Mouse (Mus musculus) embryonic facial prominence, embryonic 14.5 days (tissue): Measurements from ENCODE around the gene Radil. TPM values are rescaled to one million over a fixed set of nuclear protein-coding genes. Genes with fewer than 3 reads are reported as not detected.

Experiments
- ATAC-seq: fragments of 200-750 bp; cut with Nextera tagmentation; 2 replicates; pipeline ENCODE4 v1.8.0; 2017; ENCODE audit warnings: low read depth, moderate number of reproducible peaks, moderate TSS enrichment
- DNase-seq: peaks from one replicate; pipeline ENCODE4 v3.0.0-alpha.2; 2015; ENCODE audit warnings: low spot score
- H3K27ac ChIP-seq: fragments of 300-500 bp; sonication (generic); replicated peaks from 2 replicates; pipeline ENCODE4 v1.5.1; 2014; ENCODE audit warnings: low read depth, mild to moderate bottlenecking, low read length, moderate library complexity
- H3K27me3 ChIP-seq: fragments of 300-500 bp; sonication (generic); replicated peaks from 2 replicates; pipeline ENCODE4 v1.6.1; 2014; ENCODE audit warnings: low read length; ENCODE audit not compliant: control insufficient read depth, insufficient read depth
- H3K36me3 ChIP-seq: fragments of 300-500 bp; sonication (generic); 2 replicates; pipeline ENCODE4 v1.6.1; 2014; ENCODE audit warnings: low read length, mixed read lengths; ENCODE audit not compliant: control insufficient read depth, insufficient read depth
- H3K4me1 ChIP-seq: fragments of 300-500 bp; sonication (generic); 2 replicates; pipeline ENCODE4 v1.6.1; 2014; ENCODE audit warnings: antibody characterized with exemption, low read length; ENCODE audit not compliant: control insufficient read depth, insufficient read depth
- H3K4me2 ChIP-seq: fragments of 300-500 bp; sonication (generic); 2 replicates; pipeline ENCODE4 v1.6.1; 2014; ENCODE audit warnings: low read depth, mild to moderate bottlenecking, low read length, moderate library complexity, mixed read lengths
- H3K4me3 ChIP-seq: fragments of 300-500 bp; sonication (generic); 2 replicates; pipeline ENCODE4 v1.5.1; 2014; ENCODE audit warnings: low read depth, mild to moderate bottlenecking, low read length
- H3K9ac ChIP-seq: fragments of 300-500 bp; sonication (generic); 2 replicates; pipeline ENCODE4 v1.6.1; 2014; ENCODE audit warnings: low read depth, mild to moderate bottlenecking, low read length, moderate library complexity, mixed read lengths
- H3K9me3 ChIP-seq: fragments of 300-500 bp; sonication (generic); 2 replicates; pipeline ENCODE4 v1.6.1; 2016; ENCODE audit warnings: low read length; ENCODE audit not compliant: control insufficient read depth
- WGBS: fragments of 180-500 bp; shearing (Covaris S2); extraction: QIAGEN DNeasy Blood & Tissue Kit; methylation state at CpG from one replicate; pipeline ENCODE4 v1.1.7; 2014; 5-methylcytosine and 5-hydroxymethylcytosine counted together
- polyA plus RNA-seq: library from polyadenylated mRNA; unstranded; fragments of >200 nt; fragmentation: Nextera tagmentation; extraction: Ambion mirVana; gene quantifications from 2 replicates; pipeline ENCODE4 v1.2.1, GENCODE M21; 2014

The Radil gene
- polyA plus RNA-seq, 1 experiment from 2014 or later = 5.4 TPM

- Histone ChIP-seq H3K9me3 (no peaks in the 10 kb centered on the region), H3K27me3 (no peaks in the 10 kb centered on the region), H3K9ac (no peak overlapping the region), H3K4me1 (no peaks in the 10 kb centered on the region), H3K4me2 (no peak overlapping the region), H3K4me3 (no peak overlapping the region), H3K36me3 (no peaks in the 10 kb centered on the region), H3K27ac (no peak overlapping the region)
- ATAC-seq (no peak), DNase-seq (no peak)
- 84% methylated on average over 11 of the region's 11 CpGs for WGBS
These were observed 29.6 kb downstream of the Radil start for GRCm38 (mm10) chr5:142521195-142521866.

- Histone ChIP-seq H3K27ac (no peak overlapping the region), H3K27me3 (no peaks in the 10 kb centered on the region), H3K9ac (no peak overlapping the region), H3K4me3 (no peak overlapping the region), H3K36me3 (no peaks in the 10 kb centered on the region), H3K4me1 (no peaks in the 10 kb centered on the region), H3K4me2 (no peak overlapping the region), H3K9me3 (no peaks in the 10 kb centered on the region)
- DNase-seq (no peak), ATAC-seq (no peak)
- 75% methylated on average over 4 of the region's 4 CpGs for WGBS
These were observed 30.5 kb downstream of the Radil start for GRCm38 (mm10) chr5:142520360-142520759.

- 48% methylated on average over 6 of the region's 6 CpGs for WGBS
- Histone ChIP-seq H3K36me3 (no peaks in the 10 kb centered on the region), H3K4me3 (no peak overlapping the region), H3K27ac (no peak overlapping the region), H3K27me3 (no peaks in the 10 kb centered on the region), H3K4me1 (no peaks in the 10 kb centered on the region), H3K9me3 (no peaks in the 10 kb centered on the region), H3K4me2 (no peak overlapping the region), H3K9ac (no peak overlapping the region)
- no peak for ATAC-seq
- peak; percentile 35 for DNase-seq
These were observed 31.9 kb downstream of the Radil start for GRCm38 (mm10) chr5:142518973-142519372.

- 76% methylated on average over 4 of the region's 4 CpGs for WGBS
- ATAC-seq (no peak), DNase-seq (no peak)
These were observed 38.8 kb downstream of the Radil start for GRCm38 (mm10) chr5:142512112-142512511.

GRCm38 (mm10) chr5:142510061-142510414 is 40.9 kb downstream of the Radil start:
- no peak overlapping the region for H3K9ac ChIP-seq
- no peak overlapping the region for H3K27ac ChIP-seq
- H3K4me1 ChIP-seq = no peaks in the 10 kb centered on the region; the same call in 1 of the 2 replicates
- H3K27me3 ChIP-seq = no peaks in the 10 kb centered on the region
- H3K9me3 ChIP-seq = no peaks in the 10 kb centered on the region
- no peaks in the 10 kb centered on the region for H3K36me3 ChIP-seq
- no peak for ATAC-seq
- WGBS = 48% methylated on average over 7 of the region's 7 CpGs
- no peak for DNase-seq
- no peak overlapping the region for H3K4me2 ChIP-seq
- no peak overlapping the region for H3K4me3 ChIP-seq

More at GRCm38 (mm10) chr5:142512112-142512511, 38.8 kb downstream of the Radil start:
- H3K4me2 ChIP-seq = no peak overlapping the region
- no peaks in the 10 kb centered on the region for H3K27me3 ChIP-seq
- H3K36me3 ChIP-seq = no peaks in the 10 kb centered on the region
- H3K9me3 ChIP-seq = no peaks in the 10 kb centered on the region
- no peak overlapping the region for H3K9ac ChIP-seq
- no peak overlapping the region for H3K4me3 ChIP-seq
- H3K4me1 ChIP-seq = no peaks in the 10 kb centered on the region; the same call in 1 of the 2 replicates
- no peak overlapping the region for H3K27ac ChIP-seq

GRCm38 (mm10) chr5:142509141-142510060 is 41.5 kb downstream of the Radil start:
- no peaks in the 10 kb centered on the region for H3K36me3 ChIP-seq
- no peaks in the 10 kb centered on the region for H3K9me3 ChIP-seq
- no peaks in the 10 kb centered on the region; the same call in 1 of the 2 replicates for H3K4me1 ChIP-seq
- H3K4me3 ChIP-seq = no peak overlapping the region
- WGBS = 11% methylated on average over 13 of the region's 15 CpGs
- ATAC-seq = peak; percentile 53
- no peak overlapping the region for H3K27ac ChIP-seq
- no peaks in the 10 kb centered on the region for H3K27me3 ChIP-seq
- H3K9ac ChIP-seq = peak overlapping the region; percentile 35; the same call in 1 of the 2 replicates
- no peak for DNase-seq
- peak overlapping the region; percentile 23 for H3K4me2 ChIP-seq

GRCm38 (mm10) chr5:142505695-142506423 is 45.0 kb downstream of the Radil start:
- ATAC-seq (no peak), DNase-seq (no peak)
- H3K4me2 ChIP-seq = no peak overlapping the region
- no peaks in the 10 kb centered on the region; the same call in 1 of the 2 replicates for H3K4me1 ChIP-seq
- no peak overlapping the region for H3K9ac ChIP-seq
- H3K9me3 ChIP-seq = no peaks in the 10 kb centered on the region
- no peak overlapping the region for H3K27ac ChIP-seq
- H3K36me3 ChIP-seq = no peaks in the 10 kb centered on the region
- H3K4me3 ChIP-seq = no peak overlapping the region
- H3K27me3 ChIP-seq = no peaks in the 10 kb centered on the region
- 83% methylated on average over 3 of the region's 3 CpGs for WGBS

GRCm38 (mm10) chr5:142504175-142504574 is 46.7 kb downstream of the Radil start:
- no peak for ATAC-seq

More at GRCm38 (mm10) chr5:142504175-142504574, 46.7 kb downstream of the Radil start:
- H3K27me3 ChIP-seq = no peaks in the 10 kb centered on the region
- no peaks in the 10 kb centered on the region for H3K4me1 ChIP-seq
- WGBS = 75% methylated on average over 3 of the region's 3 CpGs
- DNase-seq = no peak
- no peak overlapping the region for H3K4me2 ChIP-seq
- no peak overlapping the region for H3K27ac ChIP-seq
- no peak overlapping the region for H3K4me3 ChIP-seq
- no peaks in the 10 kb centered on the region for H3K9me3 ChIP-seq
- no peak overlapping the region for H3K9ac ChIP-seq
- H3K36me3 ChIP-seq = no peaks in the 10 kb centered on the region
